Mouse (Mus musculus) layer of hippocampus, adult 6 months (tissue): ENCODE data around the gene Fhdc1. TPM values are rescaled to one million over a fixed set of nuclear protein-coding genes. Genes with fewer than 3 reads are reported as not detected.

Experiments
- long read RNA-seq, 2 experiments: library from polyadenylated mRNA; unstranded; transcript quantifications; one replicate each; pipeline ENCODE4 v2.0.0; 2019 to 2020
- polyA plus RNA-seq: library from polyadenylated mRNA; unstranded; fragments of <200 nt; fragmentation: Nextera tagmentation; gene quantifications from 2 replicates; pipeline ENCODE4 v1.2.3, GENCODE M21; 2021

The Fhdc1 gene
- 0.54 and 0.77 TPM in 2 replicates for polyA plus RNA-seq
- long read RNA-seq, experiment 1, full-length matches to known transcripts, result 1 of 2 reads
- long read RNA-seq, experiment 1, partial matches to known transcripts, result 0 of 2 reads
- long read RNA-seq, experiment 1, other reads (novel, unspliced or antisense), result 1 of 2 reads
- long read RNA-seq, experiment 2, full-length matches to known transcripts, result 12 of 19 reads
- long read RNA-seq, experiment 2, partial matches to known transcripts, result 1 of 19 reads
- long read RNA-seq, experiment 2, other reads (novel, unspliced or antisense), result 6 of 19 reads

GRCm38 (mm10) chr3:84480006-84480897, at the start of gene Fhdc1:
Gene Fhdc1, minus strand, starts transcription at chr3:84480429.

Other genes starting within 250 kb of the Fhdc1 start
- gene Trim2, start 173.6 kb downstream of the Fhdc1 start, polyA plus RNA-seq, result 101 and 117 TPM in 2 replicates
- 8.0 and 16.3 TPM in 2 replicates for gene Arfip1, start 102.2 kb upstream of the Fhdc1 start, polyA plus RNA-seq
- gene Tigd4, start 113.1 kb upstream of the Fhdc1 start, polyA plus RNA-seq, result not detected in 2 replicates
- gene Tmem154, start 185.8 kb upstream of the Fhdc1 start, polyA plus RNA-seq, result 0.25 and 0.68 TPM in 2 replicates